Mouse (Mus musculus): ENCODE measurements around the gene Zfp493. TPM values are rescaled to one million over a fixed set of nuclear protein-coding genes. Genes with fewer than 3 reads are reported as not detected.
"Not testable (repeated sequence)": the region's sequence is repeated elsewhere in the genome, so short reads cannot be mapped to it uniquely, and the experiment has no call there.

The Zfp493 gene
- polyA plus RNA-seq (2014; fragmentation: Nextera tagmentation; extraction: Ambion mirVana) = 3.5 and 3.7 TPM in 2 replicates

GRCm38 (mm10) chr13:67779265-67780221 is at the start of gene Zfp493:
TSS of gene Zfp493 (plus strand) at chr13:67779693.
- H3K36me3 ChIP-seq (replicated peaks; ENCODE audit: control insufficient read depth, insufficient read depth) = 0 out of 2 replicates have a peak, but pooled peaks cover 3% of the 10 kb centered on the region
- H3K27me3 ChIP-seq (ENCODE audit: control insufficient read depth, insufficient read depth, low read length) = no peaks in the 10 kb centered on the region
- peak within 1 kb of the TSS; percentile 96 for H3K4me2 ChIP-seq (replicated peaks)
- peak within 1 kb of the TSS; percentile 57 for H3K27ac ChIP-seq
- H3K4me1 ChIP-seq (replicated peaks; ENCODE audit: control insufficient read depth, insufficient read depth, low read length) = peaks cover 7% of the 10 kb centered on the region; the same call in 1 of the 2 replicates
- DNase-seq (ENCODE audit: low spot score) = peak; percentile 87
- WGBS = 8% methylated on average over 26 of the region's 26 CpGs
- ATAC-seq (ENCODE audit: low FRiP score) = peak; percentile 98
- no peaks in the 10 kb centered on the region for H3K9me3 ChIP-seq (ENCODE audit: control insufficient read depth, low read length)
- H3K9ac ChIP-seq = peak within 1 kb of the TSS; percentile 72
- H3K4me3 ChIP-seq (replicated peaks; ENCODE audit: low read length) = peak within 1 kb of the TSS; percentile 73

GRCm38 (mm10) chr13:67734391-67734790 is 45.1 kb upstream of the Zfp493 start:
- not testable (repeated sequence) for H3K4me3 ChIP-seq (replicated peaks; ENCODE audit: low read length); DNase-seq (ENCODE audit: low spot score); H3K4me2 ChIP-seq (replicated peaks); H3K9ac ChIP-seq; H3K36me3 ChIP-seq (replicated peaks; ENCODE audit: control insufficient read depth, insufficient read depth); H3K27me3 ChIP-seq (ENCODE audit: control insufficient read depth, insufficient read depth, low read length); H3K4me1 ChIP-seq (replicated peaks; ENCODE audit: control insufficient read depth, insufficient read depth, low read length); ATAC-seq (ENCODE audit: low FRiP score); H3K27ac ChIP-seq
- peaks cover 16% of the 10 kb centered on the region for H3K9me3 ChIP-seq (ENCODE audit: control insufficient read depth, low read length)
- WGBS = 94% methylated on average over 9 of the region's 9 CpGs

- 88% methylated on average over 3 of the region's 3 CpGs for WGBS
- Histone ChIP-seq H3K27me3 (ENCODE audit: control insufficient read depth, insufficient read depth, low read length) (no peaks in the 10 kb centered on the region), H3K4me3 (replicated peaks; ENCODE audit: low read length) (no peak overlapping the region), H3K4me1 (replicated peaks; ENCODE audit: control insufficient read depth, insufficient read depth, low read length) (no peaks in the 10 kb centered on the region), H3K4me2 (replicated peaks) (no peak overlapping the region), H3K9ac (no peak overlapping the region), H3K36me3 (replicated peaks; ENCODE audit: control insufficient read depth, insufficient read depth) (peaks cover 13% of the 10 kb centered on the region), H3K27ac (no peak overlapping the region), H3K9me3 (ENCODE audit: control insufficient read depth, low read length) (peaks cover 2% of the 10 kb centered on the region)
- no peak for ATAC-seq (ENCODE audit: low FRiP score)
- DNase-seq (ENCODE audit: low spot score) = no peak
Measured at GRCm38 (mm10) chr13:67742941-67743340, 36.6 kb upstream of the Zfp493 start.

- Histone ChIP-seq H3K4me2 (replicated peaks) (no peak overlapping the region), H3K4me3 (replicated peaks; ENCODE audit: low read length) (no peak overlapping the region), H3K9ac (no peak overlapping the region), H3K27ac (no peak overlapping the region), H3K27me3 (ENCODE audit: control insufficient read depth, insufficient read depth, low read length) (no peaks in the 10 kb centered on the region), H3K4me1 (replicated peaks; ENCODE audit: control insufficient read depth, insufficient read depth, low read length) (no peaks in the 10 kb centered on the region), H3K36me3 (replicated peaks; ENCODE audit: control insufficient read depth, insufficient read depth) (peaks cover 23% of the 10 kb centered on the region), H3K9me3 (ENCODE audit: control insufficient read depth, low read length) (peaks cover 11% of the 10 kb centered on the region)
- no peak for ATAC-seq (ENCODE audit: low FRiP score)
- no peak for DNase-seq (ENCODE audit: low spot score)
- WGBS = 92% methylated on average over 9 of the region's 9 CpGs
Measured at GRCm38 (mm10) chr13:67743896-67744295, 35.6 kb upstream of the Zfp493 start.

- Histone ChIP-seq H3K9me3 (ENCODE audit: control insufficient read depth, low read length) (no peaks in the 10 kb centered on the region), H3K9ac (peak within 1 kb of the TSS; percentile 69), H3K36me3 (replicated peaks; ENCODE audit: control insufficient read depth, insufficient read depth) (peaks cover 10% of the 10 kb centered on the region), H3K4me3 (replicated peaks; ENCODE audit: low read length) (peak within 1 kb of the TSS; percentile 70), H3K27me3 (ENCODE audit: control insufficient read depth, insufficient read depth, low read length) (no peaks in the 10 kb centered on the region), H3K4me2 (replicated peaks) (peak within 1 kb of the TSS; percentile 70), H3K4me1 (replicated peaks; ENCODE audit: control insufficient read depth, insufficient read depth, low read length) (peaks cover 9% of the 10 kb centered on the region), H3K27ac (peak within 1 kb of the TSS; percentile 64)
- WGBS = 7% methylated on average over 24 of the region's 24 CpGs
- ATAC-seq (ENCODE audit: low FRiP score) (peak; percentile 94), DNase-seq (ENCODE audit: low spot score) (peak; percentile 77)
Measured at GRCm38 (mm10) chr13:67754333-67755306, 24.9 kb upstream of the Zfp493 start, which contains the start of gene Zfp85. TSS of gene Zfp85 (minus strand) at chr13:67755228.

- 84% methylated on average over 6 of the region's 6 CpGs for WGBS
- H3K4me1 ChIP-seq (replicated peaks; ENCODE audit: control insufficient read depth, insufficient read depth, low read length) = peaks cover 9% of the 10 kb centered on the region
- no peak overlapping the region for H3K9ac ChIP-seq
- ATAC-seq (ENCODE audit: low FRiP score) (no peak), DNase-seq (ENCODE audit: low spot score) (no peak)
- H3K9me3 ChIP-seq (ENCODE audit: control insufficient read depth, low read length) = no peaks in the 10 kb centered on the region
- H3K36me3 ChIP-seq (replicated peaks; ENCODE audit: control insufficient read depth, insufficient read depth) = peaks cover 6% of the 10 kb centered on the region
- H3K4me3 ChIP-seq (replicated peaks; ENCODE audit: low read length) = no peak overlapping the region; the same call in 1 of the 2 replicates
- H3K4me2 ChIP-seq (replicated peaks) = peak overlapping the region; percentile 70
- no peak overlapping the region for H3K27ac ChIP-seq
- no peaks in the 10 kb centered on the region for H3K27me3 ChIP-seq (ENCODE audit: control insufficient read depth, insufficient read depth, low read length)
Measured at GRCm38 (mm10) chr13:67755761-67756160, 23.7 kb upstream of the Zfp493 start.

- H3K4me1 ChIP-seq (replicated peaks; ENCODE audit: control insufficient read depth, insufficient read depth, low read length) = peaks cover 5% of the 10 kb centered on the region
- 95% methylated on average over 1 of the region's 1 CpGs for WGBS
- H3K4me2 ChIP-seq (replicated peaks) = no peak overlapping the region
- no peak for ATAC-seq (ENCODE audit: low FRiP score)
- no peak for DNase-seq (ENCODE audit: low spot score)
- H3K4me3 ChIP-seq (replicated peaks; ENCODE audit: low read length) = no peak overlapping the region
- H3K36me3 ChIP-seq (replicated peaks; ENCODE audit: control insufficient read depth, insufficient read depth) = no peaks in the 10 kb centered on the region
- no peak overlapping the region for H3K9ac ChIP-seq
- no peak overlapping the region for H3K27ac ChIP-seq
- H3K9me3 ChIP-seq (ENCODE audit: control insufficient read depth, low read length) = no peaks in the 10 kb centered on the region
- H3K27me3 ChIP-seq (ENCODE audit: control insufficient read depth, insufficient read depth, low read length) = no peaks in the 10 kb centered on the region
Measured at GRCm38 (mm10) chr13:67759966-67760365, 19.5 kb upstream of the Zfp493 start.

- Histone ChIP-seq H3K9ac (no peak overlapping the region), H3K36me3 (replicated peaks; ENCODE audit: control insufficient read depth, insufficient read depth) (no peaks in the 10 kb centered on the region), H3K4me3 (replicated peaks; ENCODE audit: low read length) (no peak overlapping the region), H3K27ac (no peak overlapping the region), H3K9me3 (ENCODE audit: control insufficient read depth, low read length) (no peaks in the 10 kb centered on the region), H3K4me2 (replicated peaks) (no peak overlapping the region), H3K4me1 (replicated peaks; ENCODE audit: control insufficient read depth, insufficient read depth, low read length) (no peaks in the 10 kb centered on the region), H3K27me3 (ENCODE audit: control insufficient read depth, insufficient read depth, low read length) (no peaks in the 10 kb centered on the region)
- 89% methylated on average over 2 of the region's 2 CpGs for WGBS
- no peak for DNase-seq (ENCODE audit: low spot score)
- no peak for ATAC-seq (ENCODE audit: low FRiP score)
Measured at GRCm38 (mm10) chr13:67763031-67763768, 16.3 kb upstream of the Zfp493 start.

Measured in hindbrain, embryonic 14.5 days (tissue).